In the genomic region with DNA sequence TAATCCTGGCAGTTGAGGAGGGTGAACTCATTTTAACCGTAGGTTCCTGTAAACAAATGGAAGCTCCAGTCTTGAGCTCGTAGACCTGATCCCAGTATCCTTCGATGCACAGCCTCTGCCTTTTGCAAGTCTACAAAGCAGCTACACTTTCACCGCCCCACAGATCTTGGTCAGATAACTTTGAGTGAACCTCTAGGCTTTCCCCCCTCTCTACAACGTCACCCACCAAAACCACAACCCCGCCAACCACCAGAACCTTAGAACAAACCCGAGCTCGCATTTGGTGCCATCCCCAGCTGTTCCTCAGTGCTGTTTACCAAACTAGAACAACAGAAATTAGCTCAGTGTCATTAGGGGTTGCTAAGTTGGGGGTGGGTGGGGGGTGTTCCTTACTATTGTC, we compare ENCODE assay signal across 11 mouse cellular contexts. TPM values are rescaled to one million over a fixed set of nuclear protein-coding genes. Genes with fewer than 3 reads are reported as not detected.
A peak's percentile ranks its signal among the peaks of the same experiment; 100 is the strongest.
DNase-seq lines count a peak whose midpoint lies in the region; ATAC-seq and TF ChIP-seq lines count a peak whose summit lies in the region.
"Had no signal": no experiment of that assay in that cellular context is flagged by ENCODE, and none has a peak within 500 bp of the region (broad histone marks: within the 10 kb centered on the region; RNA-seq: fewer than 3 reads in every experiment).

No protein-coding gene starts in this region.

- H3K4me3 ChIP-seq in liver, adult 2 months (ENCODE audit: insufficient read depth, low read depth, low read length), result no peak overlapping the region
- H3K4me3 ChIP-seq in liver, embryonic 11.5 days (ENCODE audit: low read depth, low read length), result no peak overlapping the region
- H3K4me3 ChIP-seq in thymus, adult 2 months (ENCODE audit: control insufficient read depth, insufficient read depth, low read length), result peak overlapping the region; percentile 42
- no peak overlapping the region for H3K4me3 ChIP-seq in midbrain, embryonic 14.5 days (replicated peaks; ENCODE audit: low read depth, low read length)
- H3K4me3 ChIP-seq: neural tube, embryonic 15.5 days had no signal

- peak overlapping the region; percentile 43 for H3K4me2 ChIP-seq in liver, embryonic 11.5 days
- no peak overlapping the region for H3K4me2 ChIP-seq in midbrain, embryonic 14.5 days (ENCODE audit: low read length)
- H3K4me2 ChIP-seq: neural tube, embryonic 15.5 days had no signal

- no peak for TF ChIP-seq POLR2A in liver, adult 2 months (IDR thresholded peaks at IDR 0.05; ENCODE audit: extremely low read depth, insufficient read depth, low read length)
- 0 out of 2 replicates have a peak, but pooled peaks have one; percentile 20 for TF ChIP-seq POLR2A in thymus, adult 2 months (IDR thresholded peaks at IDR 0.05; ENCODE audit: control insufficient read depth, extremely low read depth, insufficient read depth, low read length, poor library complexity)

- TF ChIP-seq CTCF in liver, adult 2 months (IDR thresholded peaks at IDR 0.05; ENCODE audit: low read depth, low read length), result no peak
- no peak for TF ChIP-seq CTCF in thymus, adult 2 months (IDR thresholded peaks at IDR 0.05; ENCODE audit: borderline replicate concordance, control insufficient read depth, extremely low read depth, insufficient read depth, low read length, poor library complexity)

- no peaks in the 10 kb centered on the region for H3K79me2 ChIP-seq in liver, adult 2 months (ENCODE audit: control insufficient read depth, insufficient read depth, low read length)

- no peaks in the 10 kb centered on the region for H3K9me3 ChIP-seq in liver, embryonic 11.5 days (ENCODE audit: control insufficient read depth, low read length)
- H3K9me3 ChIP-seq in midbrain, embryonic 14.5 days (ENCODE audit: control insufficient read depth, low read length), result no peaks in the 10 kb centered on the region
- H3K9me3 ChIP-seq: neural tube, embryonic 15.5 days had no signal

- no peak for DNase-seq in liver, adult 2 months (ENCODE audit: extremely low read depth, low read depth, low spot score)
- no peak for DNase-seq in liver
- DNase-seq in liver, embryonic 11.5 days (ENCODE audit: low spot score), result no peak
- DNase-seq in thymus, adult 2 months, result peak; percentile 81
- DNase-seq in cerebellum, adult 9-11 months, result no peak
- no peak for DNase-seq in midbrain, embryonic 14.5 days
- no peak for DNase-seq in right cerebral cortex, postnatal 36 days (ENCODE audit: low spot score in 2 of 2)
- DNase-seq: cerebellum, adult 11 months had no signal

- H3K9ac ChIP-seq in liver, adult 2 months (ENCODE audit: low read depth, low read length), result no peak overlapping the region
- no peak overlapping the region for H3K9ac ChIP-seq in liver, embryonic 11.5 days (ENCODE audit: low read depth, low read length)
- no peak overlapping the region for H3K9ac ChIP-seq in midbrain, embryonic 14.5 days (replicated peaks; ENCODE audit: low read length)
- H3K9ac ChIP-seq: neural tube, embryonic 15.5 days had no signal

- no peaks in the 10 kb centered on the region for H3K36me3 ChIP-seq in liver, adult 2 months (ENCODE audit: control insufficient read depth, insufficient read depth, low read length)
- no peaks in the 10 kb centered on the region for H3K36me3 ChIP-seq in liver, embryonic 11.5 days (ENCODE audit: control insufficient read depth, insufficient read depth, low read length)
- H3K36me3 ChIP-seq in thymus, adult 2 months (ENCODE audit: control insufficient read depth, insufficient read depth, low read length), result no peaks in the 10 kb centered on the region
- H3K36me3 ChIP-seq in midbrain, embryonic 14.5 days (ENCODE audit: control insufficient read depth, insufficient read depth, low read length), result no peaks in the 10 kb centered on the region
- H3K36me3 ChIP-seq: neural tube, embryonic 15.5 days had no signal

- WGBS in liver, adult 2 months, result 81% methylated on average over 8 of the region's 8 CpGs
- WGBS in liver, embryonic 11.5 days, result 41% methylated on average over 8 of the region's 8 CpGs
- 3% methylated on average over 8 of the region's 8 CpGs for WGBS in thymus, adult 2 months
- WGBS in midbrain, embryonic 14.5 days, result 92% methylated on average over 8 of the region's 8 CpGs

- H3K27me3 ChIP-seq in liver, adult 2 months (ENCODE audit: control insufficient read depth, insufficient read depth, low read length), result no peaks in the 10 kb centered on the region
- H3K27me3 ChIP-seq in liver, embryonic 11.5 days (replicated peaks; ENCODE audit: control insufficient read depth, insufficient read depth, low read length), result no peaks in the 10 kb centered on the region
- H3K27me3 ChIP-seq in thymus, adult 2 months (ENCODE audit: control insufficient read depth, insufficient read depth, low read length), result no peaks in the 10 kb centered on the region
- no peaks in the 10 kb centered on the region for H3K27me3 ChIP-seq in midbrain, embryonic 14.5 days (ENCODE audit: control insufficient read depth, insufficient read depth, low read length)
- H3K27me3 ChIP-seq: neural tube, embryonic 15.5 days had no signal

- peak; percentile 48 for ATAC-seq in common myeloid progenitor, adult 5-6 weeks (replicated peaks; ENCODE audit: low read depth, poor library complexity, severe bottlenecking)
- ATAC-seq in liver, embryonic 11.5 days (replicated peaks; ENCODE audit: low FRiP score), result no peak
- no peak for ATAC-seq in midbrain, embryonic 14.5 days (ENCODE audit: low FRiP score, low TSS enrichment)
- ATAC-seq: hindbrain, embryonic 16.5 days had no signal

- peaks cover 6% of the 10 kb centered on the region; the same call in 1 of the 2 replicates for H3K4me1 ChIP-seq in liver, adult 2 months (ENCODE audit: control insufficient read depth, insufficient read depth, low read length)
- no peaks in the 10 kb centered on the region; the same call in 1 of the 2 replicates for H3K4me1 ChIP-seq in liver, embryonic 11.5 days (replicated peaks; ENCODE audit: control insufficient read depth, insufficient read depth, low read length)
- peaks cover 41% of the 10 kb centered on the region for H3K4me1 ChIP-seq in thymus, adult 2 months (replicated peaks; ENCODE audit: control insufficient read depth, insufficient read depth, low read length)
- H3K4me1 ChIP-seq in midbrain, embryonic 14.5 days (ENCODE audit: control insufficient read depth, insufficient read depth, low read length), result no peaks in the 10 kb centered on the region

- H3K27ac ChIP-seq in liver, adult 2 months (replicated peaks; ENCODE audit: insufficient read depth, low read depth, low read length), result peak overlapping the region; percentile 30
- no peak overlapping the region for H3K27ac ChIP-seq in liver, embryonic 11.5 days (ENCODE audit: low read depth, low read length)
- H3K27ac ChIP-seq in thymus, adult 2 months (ENCODE audit: control insufficient read depth, insufficient read depth, low read length), result peak overlapping the region; percentile 38; the same call in 1 of the 2 replicates
- no peak overlapping the region for H3K27ac ChIP-seq in midbrain, embryonic 14.5 days (replicated peaks; ENCODE audit: low read depth, low read length)
- H3K27ac ChIP-seq: neural tube, embryonic 15.5 days had no signal

RNA-seq across cellular contexts. Expression of a gene that starts 37.1 kb away (rescaled TPM):
- 28.9 and 34.8 TPM in 2 replicates for total RNA-seq in liver, adult 2 months (2014; rRNA removed)
- 6.3 and 8.2 TPM in 2 replicates for polyA plus RNA-seq in liver, adult 2 months (2012; rRNA removed)
- 29.2 and 33.9 TPM in 2 replicates for total RNA-seq in common myeloid progenitor, adult 5-6 weeks (2017)
- polyA plus RNA-seq in liver, embryonic 11.5 days (2014; fragmentation: Nextera tagmentation; extraction: Ambion mirVana), result 10.6 and 11.1 TPM in 2 replicates
- 40.2 and 45.4 TPM in 2 replicates for polyA plus RNA-seq in thymus, adult 2 months (2012; rRNA removed)
- 16.2 and 20.3 TPM in 2 replicates for polyA plus RNA-seq in midbrain, embryonic 14.5 days (2014; fragmentation: Nextera tagmentation; extraction: Ambion mirVana)

Comparison
In these comparisons a context has a peak if more than half of its experiments do, and no peak if none do; other contexts are left out.
1. H3K27ac ChIP-seq: peak in liver, adult 2 months (single experiment) and thymus, adult 2 months (single experiment); none in liver, embryonic 11.5 days (single experiment) and midbrain, embryonic 14.5 days (single experiment).